Mouse (Mus musculus) thymus, postnatal 36 days (tissue): ENCODE measurements around the gene Nod2.
"Not testable (repeated sequence)": the region's sequence is repeated elsewhere in the genome, so short reads cannot be mapped to it uniquely, and the experiment has no call there.

Experiments used
- DNase-seq, 2 experiments: peaks; one replicate each; pipeline ENCODE4 v3.0.0; 2022; ENCODE audit warnings: mixed read lengths in 2 of 2

The Nod2 gene

DNA sequence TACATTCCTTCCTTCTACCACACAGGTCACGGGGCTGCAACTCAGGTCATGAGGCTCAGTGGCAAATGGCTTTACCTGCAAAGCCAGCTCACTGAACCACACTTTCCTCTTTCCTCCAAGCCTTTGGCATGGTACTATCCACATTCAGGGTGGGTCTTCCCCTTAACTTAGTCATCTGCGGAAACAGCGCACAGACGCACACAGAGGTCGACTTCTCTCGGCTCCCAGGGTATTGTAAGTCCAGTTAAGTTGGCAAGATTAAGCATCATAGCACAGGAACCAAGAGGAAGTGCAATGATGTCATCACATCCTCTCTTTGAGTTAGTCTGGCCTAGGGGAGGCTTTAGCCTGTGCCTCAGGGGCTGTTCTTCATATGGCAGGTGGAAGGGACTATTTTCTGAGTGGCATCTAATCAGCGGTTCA is 13.8 kb upstream of the Nod2 start:
- no peak for DNase-seq

DNA sequence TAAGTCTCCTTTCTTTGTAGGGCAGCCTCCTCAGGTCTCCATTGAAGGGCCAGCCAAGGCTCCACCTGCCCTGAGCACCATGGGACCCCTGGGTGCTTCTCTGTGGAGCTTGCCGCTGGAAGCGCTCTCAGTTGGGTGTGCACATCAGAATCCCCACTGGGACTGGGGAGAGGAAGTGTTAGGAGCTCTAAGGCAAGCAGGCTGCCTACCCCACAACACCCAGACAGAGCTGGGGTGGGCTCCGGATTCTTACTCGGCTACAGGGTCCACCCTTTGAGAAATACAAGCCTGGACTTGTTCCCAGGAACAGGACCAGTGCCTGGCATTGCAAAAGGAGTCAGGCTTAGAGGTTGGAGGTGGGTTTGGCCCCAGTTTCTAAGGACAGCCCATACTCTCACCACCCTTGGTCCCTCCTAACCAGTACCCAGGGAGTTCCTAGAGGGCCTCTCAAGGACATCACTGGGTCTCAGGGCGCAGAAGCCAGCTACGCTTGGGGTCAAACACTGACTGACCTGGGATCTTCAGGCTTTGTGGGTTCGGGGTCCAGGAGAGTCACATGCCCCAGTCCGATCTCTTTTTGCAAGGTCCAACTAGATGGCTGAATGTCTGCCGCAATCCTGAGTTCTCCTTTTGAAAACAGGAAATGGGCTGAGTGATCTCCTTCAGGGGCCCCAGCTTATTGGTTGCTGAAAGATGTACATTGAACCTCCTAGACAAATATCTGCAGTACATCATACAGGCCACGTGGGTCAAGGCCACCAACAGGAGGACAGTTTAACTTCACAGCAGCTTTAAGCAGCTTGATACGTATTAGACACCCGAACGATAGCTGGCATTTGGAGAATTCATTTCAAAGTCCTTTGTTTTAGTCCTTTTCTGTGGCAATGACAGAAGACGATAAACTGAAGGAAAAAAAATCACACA is 11.4 kb upstream of the Nod2 start, which contains the start of gene Snx20:
Gene Snx20, minus strand, starts transcription at position 655 of the 924 bp plus-strand sequence.
- peak; percentile 47 to 58 for DNase-seq

DNA sequence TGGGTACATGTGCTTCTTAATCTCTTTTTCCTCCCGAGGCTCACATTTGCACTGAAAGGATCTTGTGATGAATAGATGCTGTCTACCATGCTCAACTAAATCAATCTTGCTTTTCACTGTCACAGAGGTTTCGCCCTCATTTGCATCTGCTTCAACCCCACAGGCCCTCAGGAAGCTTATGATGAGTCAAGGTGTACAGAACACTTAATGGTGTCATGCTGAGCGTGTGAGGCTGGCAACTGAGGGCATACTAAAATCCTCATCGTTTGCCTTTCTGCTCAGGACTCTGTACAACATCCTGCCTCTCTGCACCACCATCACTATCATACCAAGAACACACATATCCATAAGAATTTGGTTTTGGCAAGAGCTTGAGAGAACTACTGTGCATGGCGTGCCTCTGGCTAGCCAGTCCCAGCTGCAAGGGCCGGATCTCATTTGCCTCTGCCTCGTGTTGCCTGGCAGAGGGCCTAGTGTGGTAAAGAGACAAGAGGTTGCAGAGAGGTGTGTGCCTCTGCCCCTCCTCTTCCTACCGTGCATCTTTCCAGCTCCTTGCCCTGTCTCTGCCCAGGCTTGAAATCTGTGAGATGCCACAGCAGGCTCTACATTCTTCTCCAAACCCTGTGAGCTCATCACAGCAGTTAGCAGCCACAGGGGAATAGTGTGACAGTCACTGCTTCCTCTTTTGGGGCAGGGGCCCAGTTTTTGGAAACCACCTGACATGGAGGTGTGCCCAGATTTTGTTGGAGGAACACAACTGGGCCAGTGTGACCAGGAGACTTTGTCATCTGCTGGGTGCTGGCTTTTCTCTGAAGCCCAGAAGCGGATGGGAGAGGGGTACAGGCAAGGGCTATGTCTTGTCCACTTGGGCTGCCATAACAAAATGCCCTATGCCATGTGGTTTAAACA is 9.8 kb upstream of the Nod2 start:
- DNase-seq = no peak

- no peak for DNase-seq
Measured at GRCm38 (mm10) chr8:88638908-88639307, 8.2 kb upstream of the Nod2 start.

DNA sequence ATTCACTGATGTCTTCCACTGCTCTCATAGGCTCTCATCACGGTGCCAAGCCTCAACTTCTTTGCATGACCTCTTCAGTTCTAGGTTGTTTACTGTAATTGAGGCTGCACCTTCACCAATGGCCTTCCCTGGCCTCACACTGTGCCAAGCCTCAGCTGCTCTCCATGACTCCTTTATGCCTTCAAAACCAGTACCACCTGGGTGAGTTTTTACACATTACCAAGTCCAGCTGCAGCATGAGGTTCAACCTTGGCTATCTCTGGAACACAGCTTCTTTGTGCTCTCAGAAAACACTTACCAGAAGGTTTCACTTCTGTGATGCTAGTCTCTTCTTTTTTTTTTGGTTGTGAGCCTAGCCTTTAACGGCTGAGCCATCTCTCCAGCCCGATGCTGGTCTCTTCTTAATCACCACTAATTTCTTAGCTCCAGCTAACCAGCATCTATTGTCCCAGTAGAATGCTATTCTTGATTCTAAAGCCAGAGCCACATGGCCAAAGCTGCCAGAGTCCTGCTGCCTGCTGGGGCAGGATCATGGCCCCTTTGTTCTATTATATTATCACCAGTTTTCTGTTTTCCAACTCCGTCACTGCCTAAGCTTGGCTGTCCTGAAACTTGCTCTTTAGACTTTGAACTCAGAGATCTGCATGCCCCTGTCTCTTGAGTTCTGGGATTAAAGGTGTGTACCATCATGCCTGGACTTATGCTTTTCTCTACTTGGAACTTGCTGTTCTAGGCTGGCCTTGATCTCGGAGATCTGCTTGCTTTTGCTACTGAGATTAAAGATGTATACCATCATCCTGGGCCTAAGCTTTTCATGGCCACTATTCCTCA is 4.2 kb upstream of the Nod2 start:
- DNase-seq = no peak

DNA sequence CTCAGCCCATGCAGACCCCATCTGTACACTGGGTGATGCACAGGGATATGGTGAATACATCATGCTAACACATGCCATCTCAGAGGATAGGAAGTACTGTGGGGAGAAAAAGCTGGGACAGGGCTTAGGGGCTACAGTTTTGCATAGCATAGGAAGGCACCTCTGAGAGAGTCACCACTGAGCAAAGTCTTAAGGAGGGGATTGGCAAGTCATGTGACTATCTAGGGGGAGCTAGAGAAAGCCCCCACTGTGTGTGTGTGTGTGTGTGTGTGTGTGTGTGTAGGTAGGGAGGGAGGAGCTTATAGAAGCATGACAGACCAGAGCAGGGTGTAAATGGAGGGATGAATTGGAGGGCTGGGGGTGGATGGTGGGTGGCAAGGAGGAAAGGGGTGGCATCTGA is 1.2 kb downstream of the Nod2 start:
- DNase-seq = no peak

- no peak for DNase-seq
Measured at GRCm38 (mm10) chr8:88650016-88650708, 3.0 kb downstream of the Nod2 start.

GRCm38 (mm10) chr8:88651122-88651521 is 4.0 kb downstream of the Nod2 start:
- not testable (repeated sequence) for DNase-seq

DNA sequence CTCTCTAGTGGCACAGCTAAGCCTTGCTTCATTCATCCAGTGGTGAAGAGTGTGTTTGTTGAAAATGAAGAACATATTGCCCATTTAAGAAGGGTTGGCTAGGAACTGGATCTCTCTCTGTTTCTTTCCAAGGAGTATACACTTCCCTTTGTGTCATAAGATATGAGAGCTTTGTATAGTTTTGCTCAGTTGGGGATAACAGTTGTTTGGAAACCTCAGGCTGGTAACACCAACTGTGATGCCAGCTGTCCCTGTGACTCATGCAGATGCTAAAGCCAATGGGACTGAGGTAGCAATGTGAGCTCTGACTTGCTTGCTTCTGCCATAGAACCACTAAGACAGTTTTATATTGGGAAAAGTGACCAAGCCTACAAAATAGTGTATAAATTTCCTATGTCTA is 8.2 kb downstream of the Nod2 start:
- DNase-seq = no peak

- no peak for DNase-seq
Measured at GRCm38 (mm10) chr8:88659873-88660272, 12.8 kb downstream of the Nod2 start.

- DNase-seq = no peak
Measured at GRCm38 (mm10) chr8:88662401-88662821, 15.3 kb downstream of the Nod2 start.

DNA sequence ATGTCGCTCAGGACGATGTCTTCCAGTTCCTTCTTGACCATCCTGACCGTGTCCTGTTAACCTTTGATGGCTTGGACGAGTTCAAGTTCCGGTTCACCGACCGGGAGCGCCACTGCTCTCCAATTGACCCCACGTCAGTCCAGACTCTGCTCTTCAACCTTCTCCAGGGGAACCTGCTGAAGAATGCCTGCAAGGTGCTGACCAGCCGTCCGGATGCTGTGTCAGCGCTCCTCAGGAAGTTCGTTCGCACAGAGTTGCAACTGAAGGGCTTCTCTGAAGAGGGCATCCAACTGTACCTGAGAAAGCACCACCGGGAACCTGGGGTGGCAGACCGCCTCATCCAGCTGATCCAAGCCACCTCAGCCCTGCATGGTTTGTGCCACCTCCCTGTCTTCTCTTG is 17.0 kb downstream of the Nod2 start:
- no peak for DNase-seq

DNA sequence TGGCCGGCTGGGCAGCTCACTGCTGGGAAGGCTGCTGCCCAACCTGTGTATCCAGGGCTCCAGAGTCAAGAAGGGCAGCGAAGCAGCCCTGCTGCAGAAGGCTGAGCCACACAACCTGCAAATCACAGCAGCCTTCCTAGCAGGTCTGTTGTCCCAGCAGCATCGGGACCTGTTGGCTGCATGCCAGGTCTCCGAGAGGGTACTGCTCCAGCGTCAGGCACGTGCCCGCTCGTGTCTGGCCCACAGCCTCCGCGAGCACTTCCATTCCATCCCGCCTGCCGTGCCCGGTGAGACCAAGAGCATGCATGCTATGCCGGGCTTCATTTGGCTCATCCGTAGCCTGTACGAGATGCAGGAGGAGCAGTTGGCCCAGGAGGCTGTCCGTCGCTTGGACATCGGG is 17.8 kb downstream of the Nod2 start:
- DNase-seq = no peak

GRCm38 (mm10) chr8:88666435-88666834 is 19.3 kb downstream of the Nod2 start:
- no peak for DNase-seq

DNA sequence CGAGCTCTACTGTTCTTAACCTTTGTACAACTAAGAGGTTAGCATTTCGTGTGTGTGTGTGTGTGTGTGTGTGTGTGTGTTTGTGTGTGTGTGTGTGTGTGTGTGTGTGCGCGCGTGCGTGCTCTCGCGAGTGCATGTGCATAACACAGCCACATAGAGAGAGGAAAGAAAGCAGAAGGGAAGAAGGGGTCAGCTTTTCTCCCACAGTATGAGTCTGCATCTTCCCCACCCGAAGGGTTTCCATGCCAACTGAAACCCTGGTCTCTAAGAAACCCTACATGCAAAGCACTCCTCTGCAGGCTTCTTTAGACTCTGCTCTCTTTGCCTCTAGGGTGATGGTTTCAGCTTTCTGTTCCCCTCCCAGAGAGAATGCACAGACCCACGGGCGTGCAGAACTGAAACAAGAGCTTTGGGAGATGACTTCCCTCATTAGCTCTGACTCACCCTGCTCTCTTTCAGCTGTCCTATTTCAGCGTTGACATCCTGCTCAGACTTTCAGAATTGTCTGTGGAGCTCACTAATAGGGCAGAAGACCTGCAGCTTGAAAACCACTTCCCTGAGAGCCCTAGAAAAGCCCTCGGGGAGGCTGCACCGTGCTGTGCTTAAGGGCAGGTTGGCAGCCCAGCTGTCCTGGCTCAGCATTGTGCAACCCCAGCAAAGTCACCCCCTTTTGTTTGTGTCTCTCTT is 21.4 kb downstream of the Nod2 start:
- DNase-seq = peak; percentile 38 to 59

- DNase-seq = peak; percentile 36 to 57
Measured at GRCm38 (mm10) chr8:88670782-88671181, 23.7 kb downstream of the Nod2 start.

GRCm38 (mm10) chr8:88671575-88671974 is 24.5 kb downstream of the Nod2 start:
- peak in 1 of 2 experiments; percentile 1 for DNase-seq

DNA sequence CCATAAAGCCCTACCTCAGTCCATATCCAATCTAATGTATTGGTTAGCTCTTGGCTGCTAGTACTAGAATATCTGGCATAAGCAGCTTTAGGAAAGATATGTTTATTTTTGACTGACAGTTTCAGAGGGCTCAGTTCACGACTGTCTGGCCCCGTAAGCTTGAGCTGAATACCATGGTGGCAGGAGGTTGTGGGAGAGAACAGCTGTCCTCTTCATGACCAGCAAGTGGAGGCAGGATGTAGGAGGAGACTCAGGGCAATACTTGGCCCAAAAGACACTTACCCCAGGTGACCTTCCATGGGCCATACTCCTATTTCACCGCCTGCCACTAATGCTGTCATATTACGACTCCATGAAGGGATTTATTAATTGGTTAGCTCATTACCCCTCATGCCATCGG is 26.7 kb downstream of the Nod2 start:
- no peak for DNase-seq

- DNase-seq = no peak
Measured at GRCm38 (mm10) chr8:88675372-88676165, 28.5 kb downstream of the Nod2 start.

DNA sequence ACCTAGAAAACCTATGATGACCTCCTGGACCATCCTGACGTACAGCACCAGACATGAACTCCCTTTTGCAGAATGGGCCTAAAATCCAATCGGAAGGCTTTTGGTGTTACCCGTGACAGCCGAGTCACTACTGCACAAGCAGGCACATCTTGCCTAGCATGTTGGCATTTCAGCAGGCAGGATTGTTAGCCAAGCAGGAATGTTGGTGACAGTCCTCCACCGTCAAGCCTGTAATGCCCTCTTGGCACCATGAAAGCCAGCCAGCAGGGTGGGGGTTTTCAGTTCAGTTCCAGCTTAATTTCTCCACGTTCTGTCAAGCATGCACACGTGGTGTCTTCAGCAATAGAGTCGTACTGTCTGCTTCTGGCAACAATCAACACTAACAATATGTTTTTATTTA is 30.0 kb downstream of the Nod2 start:
- no peak for DNase-seq
